Mouse (Mus musculus) monocyte, adult 5-6 weeks (primary cell): ENCODE results near the gene Atxn7l3b. TPM values are rescaled to one million over a fixed set of nuclear protein-coding genes. Genes with fewer than 3 reads are reported as not detected.
"Not testable (repeated sequence)": the region's sequence is repeated elsewhere in the genome, so short reads cannot be mapped to it uniquely, and the experiment has no call there.

Experiments used
- ATAC-seq: fragments of 153-309, 156-312 bp; replicated peaks from 2 replicates; pipeline ENCODE4 v1.8.0; 2017; ENCODE audit warnings: mild to moderate bottlenecking; ENCODE audit not compliant: low TSS enrichment, insufficient number of reproducible peaks, severe bottlenecking, poor library complexity, low FRiP score
- total RNA-seq: library from RNA; stranded (forward); fragments of 200-1000, 200-491, 200-594 nt; gene quantifications from 3 replicates; pipeline ENCODE4 v1.2.3, GENCODE M21; 2017

Gene Atxn7l3b
- total RNA-seq, result 45.7 to 47.9 TPM (median 47.3 TPM) in 3 replicates

DNA sequence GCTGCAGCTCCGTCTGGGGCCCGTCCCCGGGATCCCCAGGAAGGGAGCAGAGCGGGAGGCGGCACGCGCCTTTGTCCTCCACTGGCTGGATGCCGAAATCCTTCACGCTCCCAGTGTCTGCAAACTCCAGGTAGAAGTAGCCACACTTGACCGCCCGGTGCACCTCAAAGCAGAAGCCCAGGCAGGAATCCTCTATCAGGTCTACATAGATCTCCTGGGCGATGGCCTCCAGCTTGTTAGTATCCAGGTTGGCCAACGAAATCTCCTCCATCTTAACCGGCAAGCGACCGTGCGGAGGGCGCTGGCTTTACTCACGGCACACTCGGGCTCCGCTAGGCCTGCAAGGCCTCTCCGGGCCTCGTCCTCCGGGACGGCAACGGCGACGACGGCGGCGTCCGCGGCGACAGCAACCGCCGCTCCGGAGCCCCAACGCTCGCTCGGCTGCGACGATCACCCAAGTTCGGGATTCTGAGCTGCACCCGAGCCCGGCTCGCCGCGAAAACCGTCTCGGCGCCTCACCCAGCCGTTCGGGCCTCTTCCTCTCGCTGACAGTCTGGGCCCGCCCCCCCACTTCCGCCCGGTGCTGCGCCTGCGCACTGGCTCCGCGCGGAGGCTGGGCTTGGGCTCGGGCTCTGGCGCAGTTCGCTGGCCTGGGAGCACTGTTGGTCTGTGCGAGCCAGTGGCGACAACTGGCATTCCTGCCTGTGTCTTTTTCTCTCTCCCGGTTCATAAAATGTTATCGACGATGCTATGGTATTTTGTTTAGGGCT, at the start of gene Atxn7l3b:
Gene Atxn7l3b (minus strand): TSS at position 550 of the 770 bp plus-strand sequence.
- peak; percentile 81 for ATAC-seq

DNA sequence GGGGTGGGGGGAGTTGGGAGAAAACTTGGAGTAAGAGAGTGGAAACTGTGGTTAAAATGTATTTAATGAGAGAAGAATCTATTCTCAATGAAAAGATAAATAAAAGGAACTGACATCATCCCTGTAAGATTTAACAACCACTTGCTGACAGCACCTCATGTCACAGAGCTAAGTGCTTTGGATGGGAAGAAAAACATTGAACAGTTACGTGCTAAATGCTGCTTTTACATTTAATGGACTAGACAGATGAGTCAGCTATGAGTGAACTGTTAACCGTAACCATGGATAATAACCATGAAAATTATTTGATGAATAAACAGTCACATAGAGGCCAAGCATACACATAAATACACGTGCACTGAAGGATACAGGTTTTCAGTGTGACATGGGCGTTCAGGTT, 48.8 kb upstream of the Atxn7l3b start:
- no peak for ATAC-seq

DNA sequence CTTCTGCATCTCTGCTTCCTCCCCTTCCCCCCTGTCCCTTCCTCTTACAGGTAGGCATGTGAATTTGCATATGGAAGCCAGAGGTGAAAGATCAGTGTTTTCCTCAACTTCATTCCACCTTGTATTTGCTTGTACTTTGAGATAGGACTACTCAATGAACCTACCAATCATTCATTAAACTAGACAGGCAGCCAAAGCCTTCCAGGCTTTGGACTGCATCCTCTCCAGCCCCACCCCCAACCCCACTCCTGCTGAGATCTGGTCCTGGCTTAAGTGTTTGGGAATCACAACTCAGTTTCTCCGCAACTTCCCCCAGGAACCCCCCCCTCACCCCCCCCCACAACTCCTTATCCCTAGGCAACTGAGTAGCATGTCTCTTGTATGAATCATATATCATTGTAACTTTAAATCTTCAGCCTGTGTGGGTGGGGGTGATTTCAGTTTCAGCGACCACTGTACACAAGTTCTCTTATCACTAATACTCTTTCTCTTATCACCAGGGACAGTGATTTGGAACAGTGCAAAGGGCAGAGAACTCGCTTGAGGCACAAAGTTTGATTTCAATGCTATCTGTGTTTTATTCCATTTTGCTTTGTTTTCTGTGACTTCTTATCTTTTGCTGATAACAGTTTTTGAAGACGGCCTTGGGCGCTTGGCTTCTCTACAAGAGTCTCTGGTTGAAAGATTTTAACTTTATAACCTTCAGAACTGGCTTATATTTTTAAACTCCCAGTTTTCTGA, 44.7 kb upstream of the Atxn7l3b start:
- ATAC-seq, result no peak

DNA sequence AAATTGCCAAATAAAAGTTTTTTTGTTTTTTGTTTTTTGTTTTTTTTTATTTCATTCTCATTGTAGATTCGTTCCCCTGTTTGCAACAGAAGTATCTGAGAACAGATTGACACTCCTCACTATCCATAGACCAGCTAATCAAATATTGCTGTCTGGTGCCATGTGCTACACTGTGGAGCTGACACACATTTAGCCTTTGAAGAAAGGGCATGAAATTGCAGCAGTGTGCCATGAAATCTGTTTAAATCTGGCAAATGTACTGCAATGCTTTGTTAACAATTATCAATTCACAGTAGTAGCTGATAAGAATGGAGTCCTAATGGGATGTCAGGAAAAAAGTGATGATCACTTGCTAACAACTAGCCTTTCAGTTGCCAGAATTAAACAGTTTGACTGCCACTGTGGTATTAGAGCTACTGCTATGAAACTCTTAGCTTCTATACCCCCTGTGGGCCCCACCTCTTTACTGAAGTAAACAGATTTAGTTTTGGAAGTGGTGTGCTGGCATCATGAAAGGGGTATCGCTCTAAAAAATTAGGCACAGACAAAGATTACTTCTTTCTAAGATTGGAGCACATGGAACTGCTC, 41.3 kb upstream of the Atxn7l3b start:
- no peak for ATAC-seq

DNA sequence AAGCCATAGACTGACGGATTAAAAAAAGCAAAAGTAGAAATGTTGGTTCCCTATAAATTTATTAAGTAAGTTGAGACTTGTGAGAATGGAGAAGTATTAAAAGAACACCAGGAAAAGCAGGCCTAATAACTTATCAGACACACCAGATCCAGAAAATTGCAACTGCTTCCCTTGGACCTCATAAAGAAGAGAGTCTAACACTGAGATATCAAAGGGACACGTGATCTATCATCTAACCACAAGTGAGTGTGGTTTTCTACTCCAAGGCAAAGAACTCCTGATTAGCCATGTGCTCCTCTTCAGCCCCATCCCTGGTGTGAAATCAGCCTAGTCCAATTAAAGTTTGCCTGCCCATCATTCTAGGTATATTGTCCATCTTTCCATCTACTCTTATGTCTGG, 38.8 kb upstream of the Atxn7l3b start:
- ATAC-seq, result no peak

DNA sequence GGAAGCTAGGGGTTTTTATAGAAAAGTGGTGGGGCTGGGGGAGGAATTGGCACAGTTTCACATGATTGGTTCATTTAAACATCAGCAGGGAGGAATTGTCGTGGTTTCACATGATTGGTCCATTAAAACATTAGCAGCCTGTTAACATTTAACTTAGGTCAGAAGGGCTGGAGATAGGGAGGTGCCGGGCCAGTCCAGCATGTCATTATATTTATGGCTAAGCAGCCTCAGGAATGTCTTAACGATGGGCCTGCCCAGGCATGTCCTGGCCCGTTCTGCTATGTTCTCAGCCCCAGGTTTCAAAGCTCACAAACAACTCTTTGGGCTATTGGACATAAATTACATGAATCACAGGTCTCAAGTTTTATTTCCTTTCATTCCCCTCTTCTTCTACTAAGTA, 33.4 kb upstream of the Atxn7l3b start:
- ATAC-seq, result not testable (repeated sequence)

DNA sequence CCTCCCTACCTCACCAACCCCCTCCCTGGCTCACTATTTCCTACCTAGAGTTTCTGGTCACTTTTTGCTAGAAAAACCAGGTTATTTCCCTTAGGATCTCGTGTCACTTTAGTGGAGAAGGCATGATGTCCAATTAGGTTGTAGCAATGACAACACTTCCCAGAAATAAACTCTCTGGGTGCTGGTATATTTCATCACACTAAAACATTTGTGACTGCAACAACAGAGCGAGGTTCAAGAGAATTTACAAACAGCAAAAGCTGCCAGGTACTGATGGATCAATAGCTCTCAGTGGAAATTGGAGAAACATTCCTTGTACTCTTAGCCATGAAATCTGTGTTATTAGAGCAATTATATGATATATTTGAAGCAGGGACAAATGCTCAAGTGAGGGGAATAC, 25.3 kb upstream of the Atxn7l3b start:
- ATAC-seq, result no peak

DNA sequence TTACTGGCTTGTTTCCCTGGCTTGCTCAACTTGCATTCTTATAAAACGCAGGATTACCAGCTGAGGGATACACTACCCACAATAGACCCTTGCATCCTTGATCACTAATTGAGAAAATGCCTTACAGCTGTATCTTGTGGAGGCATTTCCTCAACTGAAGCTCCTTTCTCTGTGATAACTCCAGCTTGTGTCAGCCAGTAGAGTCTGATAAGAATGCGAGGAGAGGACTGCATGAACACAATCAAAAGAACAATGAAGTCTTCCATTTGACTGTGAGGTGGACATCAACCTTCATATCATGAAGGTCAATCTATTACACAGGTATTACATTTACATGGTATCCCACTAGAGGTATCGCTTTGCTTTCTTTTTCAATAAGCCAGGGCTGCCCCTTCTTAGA, 19.7 kb upstream of the Atxn7l3b start:
- ATAC-seq, result no peak

DNA sequence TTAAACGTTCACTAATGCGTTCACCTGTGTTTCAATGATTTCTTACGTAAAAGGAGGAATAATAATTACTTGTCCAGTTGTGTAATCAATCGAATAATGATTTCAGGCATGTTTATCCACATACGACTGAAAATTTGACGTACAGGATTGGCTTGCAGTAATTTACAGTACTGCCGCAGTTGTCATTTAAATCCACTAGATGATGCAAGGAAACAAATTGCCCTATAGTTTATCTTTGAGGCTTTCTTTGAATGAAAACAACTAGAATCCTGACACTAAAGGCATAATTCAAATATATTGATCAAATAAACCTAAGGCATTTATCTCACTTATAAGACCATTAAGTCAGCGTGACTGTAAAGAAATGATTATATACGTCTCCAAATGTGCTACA, 418 bp upstream of the Atxn7l3b start:
- ATAC-seq, result no peak

DNA sequence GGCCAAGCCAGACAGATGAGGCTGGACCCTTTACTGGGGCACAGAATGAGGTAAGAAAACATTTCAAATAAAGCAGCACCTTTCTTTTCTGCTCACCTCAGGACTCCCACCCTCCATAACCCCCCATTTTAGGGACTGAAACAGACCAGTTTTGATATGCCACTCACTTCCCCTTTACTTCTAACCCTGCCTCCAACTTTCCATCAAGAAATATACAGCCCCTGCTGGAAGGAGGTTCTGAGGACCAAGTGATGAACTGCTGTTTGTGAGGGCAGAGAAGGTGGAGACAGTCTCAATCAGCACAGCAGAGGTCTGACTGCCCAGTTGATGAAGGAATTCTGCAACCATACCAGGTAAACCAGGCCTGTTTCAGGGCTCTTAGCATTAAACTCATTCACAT, 1.8 kb downstream of the Atxn7l3b start:
- no peak for ATAC-seq

DNA sequence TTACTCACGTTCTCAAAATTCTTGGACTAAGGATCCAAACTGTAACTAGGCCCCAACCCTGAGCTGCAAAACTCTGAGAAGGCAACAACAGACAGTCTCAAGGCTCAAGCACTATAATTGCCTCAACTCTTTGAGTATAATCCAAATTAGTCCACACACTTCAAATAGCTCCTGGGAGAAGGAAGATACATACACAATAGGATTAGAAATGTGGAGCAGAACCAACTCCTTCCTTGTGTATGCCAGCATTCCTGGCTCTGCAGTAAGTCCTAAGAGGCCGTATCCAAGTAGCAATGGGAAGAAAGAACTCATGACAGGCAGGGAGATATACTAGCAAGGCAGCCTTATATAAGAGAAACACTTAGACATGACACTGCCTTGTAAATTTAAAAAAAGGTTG, 2.5 kb downstream of the Atxn7l3b start:
- no peak for ATAC-seq

DNA sequence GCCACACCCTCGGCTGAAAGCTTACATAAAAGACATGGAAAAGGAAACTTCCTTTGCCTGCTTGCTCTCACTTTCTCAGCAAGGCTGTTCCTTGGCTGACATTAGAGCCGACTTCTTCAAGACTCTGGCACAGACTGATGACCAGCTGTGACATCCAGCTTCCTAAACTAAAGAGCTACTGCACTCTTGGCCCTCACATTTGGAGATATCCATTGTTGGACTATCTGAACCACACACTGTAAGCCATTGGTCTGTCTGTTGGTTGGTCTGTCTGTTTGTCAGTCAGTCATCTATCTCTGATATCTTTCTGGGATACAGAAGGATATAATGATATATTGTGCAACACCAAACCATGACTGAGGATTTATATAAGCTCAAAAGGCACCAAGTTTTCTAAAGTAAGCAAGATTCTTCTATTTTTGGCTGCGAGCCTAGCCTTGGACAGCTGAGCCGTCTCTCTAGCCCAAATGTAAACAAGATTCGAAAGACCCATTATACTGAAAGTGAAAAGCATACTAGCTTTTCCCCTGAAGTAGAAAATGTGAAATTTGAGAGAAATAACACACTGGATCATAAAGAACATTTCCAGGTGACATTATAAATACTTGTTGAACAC, 12.1 kb downstream of the Atxn7l3b start:
- no peak for ATAC-seq

DNA sequence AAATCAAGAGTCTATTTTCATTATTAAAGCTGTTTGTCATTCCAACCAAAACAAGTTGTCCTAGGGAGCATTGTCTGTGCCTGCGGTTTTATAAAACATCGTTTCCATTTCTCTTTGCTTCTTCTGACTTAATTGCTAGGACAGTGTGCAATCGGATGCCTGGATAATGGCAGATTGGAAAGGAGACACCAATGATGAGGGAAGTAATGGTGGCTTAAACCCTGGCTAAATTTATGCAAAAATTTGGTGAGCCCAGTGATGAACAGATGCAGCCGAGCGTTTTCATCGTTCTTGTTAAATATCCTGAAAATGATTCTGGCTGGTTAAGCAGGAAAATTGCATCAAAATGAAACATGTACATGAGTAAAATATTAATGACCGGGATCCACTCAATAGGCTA, 28.6 kb downstream of the Atxn7l3b start:
- ATAC-seq, result no peak

DNA sequence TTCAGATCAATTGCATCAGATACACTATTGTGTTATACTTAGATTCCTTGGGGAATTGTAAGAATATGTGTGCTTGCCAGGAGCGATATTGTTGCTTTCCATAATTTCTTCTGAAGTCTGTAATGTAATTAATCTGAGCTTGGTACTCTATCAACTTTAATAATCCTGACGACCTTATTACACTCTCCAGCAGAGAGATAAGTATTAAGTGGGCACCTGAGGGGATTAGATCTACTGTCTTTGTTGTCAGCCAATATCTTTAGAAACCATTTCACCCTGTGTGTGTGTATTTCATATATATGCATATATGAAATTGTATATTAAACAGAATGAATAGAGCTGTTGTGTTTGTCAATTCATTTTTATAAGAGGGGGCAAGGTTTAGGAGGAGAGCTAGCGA, 29.0 kb downstream of the Atxn7l3b start:
- no peak for ATAC-seq

DNA sequence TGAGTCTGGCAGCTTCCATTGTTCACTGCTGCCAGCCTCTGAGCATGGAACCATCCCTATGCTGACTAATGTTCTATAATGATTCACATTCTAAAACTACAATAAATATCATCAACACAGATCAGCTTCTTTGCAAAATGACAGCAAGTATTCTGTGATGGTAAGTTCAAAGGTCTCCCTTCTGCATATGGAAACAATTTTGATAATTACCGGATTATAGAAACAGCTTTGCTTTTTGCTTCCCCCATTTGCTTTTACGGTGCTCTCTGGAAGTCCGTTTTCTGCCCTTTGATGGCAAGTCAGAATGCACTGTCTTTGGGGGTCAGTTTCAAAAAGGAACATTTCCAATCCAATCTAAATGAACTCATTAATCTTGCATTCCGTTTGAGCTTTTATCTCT, 32.2 kb downstream of the Atxn7l3b start:
- ATAC-seq, result no peak

DNA sequence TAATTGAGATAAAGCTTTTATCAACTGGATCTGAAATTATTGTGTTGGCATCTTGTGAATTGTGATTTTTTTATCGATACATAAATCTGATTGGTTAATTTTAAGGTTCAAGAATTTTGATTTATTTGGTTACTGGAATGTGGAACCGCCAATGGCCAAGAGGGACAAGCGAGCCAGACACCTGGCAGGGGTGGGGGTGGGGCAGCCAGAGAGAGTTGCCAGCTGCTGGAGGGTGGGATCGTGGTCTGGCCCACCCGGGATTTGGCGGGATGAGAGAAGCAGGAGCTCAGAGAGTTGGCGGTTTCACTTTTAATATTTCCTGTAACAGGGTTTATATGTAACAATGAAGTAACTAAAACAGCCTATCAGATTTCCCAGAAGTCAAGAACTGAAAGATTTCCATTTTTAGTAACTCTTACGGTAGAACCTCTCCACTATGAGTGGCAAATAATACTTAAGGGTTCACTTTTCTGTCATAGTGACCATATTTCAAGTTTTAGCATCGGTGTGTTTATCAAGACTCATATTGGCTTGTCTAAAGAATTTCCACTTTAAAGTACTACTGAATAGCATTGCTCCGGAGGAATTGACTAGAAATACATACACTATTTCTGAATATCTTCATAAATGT, 35.1 kb downstream of the Atxn7l3b start:
- ATAC-seq, result no peak

DNA sequence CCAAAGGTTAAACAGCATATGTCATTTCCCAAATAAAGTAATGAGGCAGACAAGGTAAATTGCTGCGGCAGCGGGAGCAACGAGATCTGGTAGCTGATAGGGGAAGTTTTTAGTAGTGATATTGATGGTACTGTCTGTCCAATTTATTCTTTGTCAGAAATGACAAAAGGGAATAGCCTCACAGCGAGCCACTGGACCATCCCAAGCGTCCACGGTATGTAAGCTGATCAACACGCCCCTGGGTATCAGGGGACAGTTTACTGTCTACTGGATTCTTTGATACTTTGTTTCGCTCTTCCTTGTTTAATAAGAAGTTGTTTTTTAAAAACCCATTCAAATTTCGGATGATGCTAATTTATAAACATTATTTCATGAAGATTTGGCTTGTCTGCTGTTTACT, 44.7 kb downstream of the Atxn7l3b start:
- ATAC-seq, result no peak

DNA sequence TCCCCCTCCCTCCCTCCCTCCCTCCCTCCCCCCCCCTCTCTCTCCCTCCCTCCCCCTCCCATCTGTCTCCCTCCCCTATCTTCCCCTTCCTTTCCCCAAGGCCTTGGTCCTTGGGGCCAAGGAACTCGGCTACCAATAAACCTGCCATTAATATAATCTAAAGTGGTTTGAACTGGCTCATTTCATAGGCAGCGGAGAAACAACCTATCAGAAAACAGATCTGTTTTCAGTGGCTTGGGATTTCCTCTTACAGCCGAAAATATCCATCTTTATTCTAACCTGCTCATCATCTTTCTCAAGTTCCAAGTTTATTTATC, 45.2 kb downstream of the Atxn7l3b start:
- no peak for ATAC-seq
